Mouse (Mus musculus) limb, embryonic 12.5 days (tissue): ENCODE results near the gene Ezh1. TPM values are rescaled to one million over a fixed set of nuclear protein-coding genes. Genes with fewer than 3 reads are reported as not detected.

ENCODE experiments used
- ATAC-seq: fragments of 200-750 bp; cut with Nextera tagmentation; 2 replicates; pipeline ENCODE4 v1.8.0; 2017; ENCODE audit warnings: low read depth, moderate TSS enrichment; ENCODE audit not compliant: insufficient number of reproducible peaks, insufficient read depth, low FRiP score, low TSS enrichment
- H3K27ac ChIP-seq: fragments of 300-500 bp; sonication (generic); 2 replicates; pipeline ENCODE4 v1.5.1; 2016; ENCODE audit warnings: mild to moderate bottlenecking, moderate library complexity
- H3K27me3 ChIP-seq: fragments of 300-500 bp; sonication (generic); 2 replicates; pipeline ENCODE4 v1.6.1; 2016; ENCODE audit warnings: mild to moderate bottlenecking, moderate library complexity
- H3K36me3 ChIP-seq: fragments of 300-500 bp; sonication (generic); 2 replicates; pipeline ENCODE4 v1.6.1; 2016; ENCODE audit warnings: mild to moderate bottlenecking, moderate library complexity
- H3K4me1 ChIP-seq: fragments of 300-500 bp; sonication (generic); replicated peaks from 2 replicates; pipeline ENCODE4 v1.6.1; 2016
- H3K4me2 ChIP-seq: fragments of 300-500 bp; sonication (generic); 2 replicates; pipeline ENCODE4 v1.6.1; 2016; ENCODE audit warnings: mild to moderate bottlenecking, moderate library complexity
- H3K4me3 ChIP-seq: fragments of 300-500 bp; sonication (generic); replicated peaks from 2 replicates; pipeline ENCODE4 v1.5.1; 2016; ENCODE audit warnings: mild to moderate bottlenecking
- H3K9ac ChIP-seq: fragments of 300-500 bp; sonication (generic); replicated peaks from 2 replicates; pipeline ENCODE4 v1.6.1; 2016; ENCODE audit warnings: mild to moderate bottlenecking, moderate library complexity
- H3K9me3 ChIP-seq: fragments of 300-500 bp; sonication (generic); 2 replicates; pipeline ENCODE4 v1.6.1; 2016; ENCODE audit warnings: mild to moderate bottlenecking, moderate library complexity
- WGBS: fragments of 180-500 bp; shearing (Covaris S2); methylation state at CpG from one replicate; pipeline ENCODE4 v1.1.7; 2016; 5-methylcytosine and 5-hydroxymethylcytosine counted together
- polyA plus RNA-seq: library from polyadenylated mRNA; unstranded; fragments of >200 nt; fragmentation: Nextera tagmentation; extraction: Ambion mirVana; gene quantifications from 2 replicates; pipeline ENCODE4 v1.2.1, GENCODE M21; 2016

Gene Ezh1
- polyA plus RNA-seq, 1 experiment from 2014 or later = 14.2 TPM

- peak overlapping the region; percentile 91 for H3K27ac ChIP-seq
- no peaks in the 10 kb centered on the region for H3K9me3 ChIP-seq
- WGBS = 16% methylated on average over 2 of the region's 2 CpGs
- H3K4me2 ChIP-seq = peak overlapping the region; percentile 40; the same call in 1 of the 2 replicates
- H3K9ac ChIP-seq = no peak overlapping the region
- ATAC-seq = no peak
- H3K27me3 ChIP-seq = no peaks in the 10 kb centered on the region
- peaks cover 38% of the 10 kb centered on the region for H3K4me1 ChIP-seq
- no peaks in the 10 kb centered on the region for H3K36me3 ChIP-seq
- no peak overlapping the region for H3K4me3 ChIP-seq
These were observed 3.8 kb upstream of the Ezh1 start for GRCm38 (mm10) chr11:101230061-101230511.

- H3K27me3 ChIP-seq = no peaks in the 10 kb centered on the region
- H3K9me3 ChIP-seq = no peaks in the 10 kb centered on the region
- H3K36me3 ChIP-seq = no peaks in the 10 kb centered on the region
- no peak overlapping the region for H3K4me2 ChIP-seq
- H3K27ac ChIP-seq = peak overlapping the region; percentile 91
- peaks cover 38% of the 10 kb centered on the region for H3K4me1 ChIP-seq
- WGBS = 35% methylated on average over 8 of the region's 8 CpGs
- no peak overlapping the region for H3K4me3 ChIP-seq
- no peak overlapping the region for H3K9ac ChIP-seq
- no peak for ATAC-seq
These were observed 3.2 kb upstream of the Ezh1 start for GRCm38 (mm10) chr11:101229361-101229900.

- Histone ChIP-seq H3K4me1 (peaks cover 18% of the 10 kb centered on the region), H3K27me3 (no peaks in the 10 kb centered on the region), H3K9ac (peak overlapping the region; percentile 80), H3K36me3 (no peaks in the 10 kb centered on the region), H3K4me3 (peak overlapping the region; percentile 93), H3K27ac (peak overlapping the region; percentile 75), H3K4me2 (peak overlapping the region; percentile 80), H3K9me3 (no peaks in the 10 kb centered on the region)
- ATAC-seq = no peak
- WGBS = 20% methylated on average over 25 of the region's 25 CpGs
These were observed 765 bp downstream of the Ezh1 start for GRCm38 (mm10) chr11:101225331-101226064.

- Histone ChIP-seq H3K36me3 (no peaks in the 10 kb centered on the region), H3K4me3 (no peak overlapping the region), H3K9me3 (no peaks in the 10 kb centered on the region), H3K9ac (no peak overlapping the region), H3K4me1 (peaks cover 6% of the 10 kb centered on the region; the same call in 1 of the 2 replicates), H3K4me2 (no peak overlapping the region), H3K27ac (no peak overlapping the region), H3K27me3 (no peaks in the 10 kb centered on the region)
- ATAC-seq = no peak
- 96% methylated on average over 3 of the region's 3 CpGs for WGBS
These were observed 1.9 kb downstream of the Ezh1 start for GRCm38 (mm10) chr11:101224337-101224736.

- ATAC-seq = no peak
- H3K36me3 ChIP-seq = peaks cover 13% of the 10 kb centered on the region; the same call in 1 of the 2 replicates
- 0 out of 2 replicates have a peak, but pooled peaks cover 6% of the 10 kb centered on the region for H3K4me1 ChIP-seq
- no peaks in the 10 kb centered on the region for H3K27me3 ChIP-seq
- H3K9me3 ChIP-seq = no peaks in the 10 kb centered on the region
- H3K4me3 ChIP-seq = no peak overlapping the region
- no peak overlapping the region for H3K4me2 ChIP-seq
- H3K9ac ChIP-seq = no peak overlapping the region
- no peak overlapping the region for H3K27ac ChIP-seq
- 89% methylated on average over 8 of the region's 8 CpGs for WGBS
These were observed 4.8 kb downstream of the Ezh1 start for GRCm38 (mm10) chr11:101221306-101221986.

GRCm38 (mm10) chr11:101220853-101221252 lies 5.4 kb downstream of the Ezh1 start:
- 66% methylated on average over 2 of the region's 2 CpGs for WGBS
- no peak overlapping the region for H3K4me2 ChIP-seq
- no peak overlapping the region for H3K9ac ChIP-seq
- H3K4me3 ChIP-seq = no peak overlapping the region
- H3K36me3 ChIP-seq = peaks cover 18% of the 10 kb centered on the region; the same call in 1 of the 2 replicates
- H3K4me1 ChIP-seq = 0 out of 2 replicates have a peak, but pooled peaks cover 6% of the 10 kb centered on the region
- H3K27me3 ChIP-seq = no peaks in the 10 kb centered on the region
- no peaks in the 10 kb centered on the region for H3K9me3 ChIP-seq
- H3K27ac ChIP-seq = no peak overlapping the region
- ATAC-seq = no peak

- Histone ChIP-seq H3K27me3 (no peaks in the 10 kb centered on the region), H3K4me1 (no peaks in the 10 kb centered on the region), H3K9me3 (no peaks in the 10 kb centered on the region), H3K4me3 (no peak overlapping the region), H3K4me2 (no peak overlapping the region), H3K9ac (no peak overlapping the region), H3K36me3 (peaks cover 39% of the 10 kb centered on the region), H3K27ac (no peak overlapping the region)
- ATAC-seq = no peak
- 85% methylated on average over 10 of the region's 10 CpGs for WGBS
These were observed 7.7 kb downstream of the Ezh1 start for GRCm38 (mm10) chr11:101218436-101219055.

GRCm38 (mm10) chr11:101216936-101217335 lies 9.3 kb downstream of the Ezh1 start:
- Histone ChIP-seq H3K4me2 (no peak overlapping the region), H3K27ac (no peak overlapping the region), H3K36me3 (peaks cover 48% of the 10 kb centered on the region), H3K27me3 (no peaks in the 10 kb centered on the region), H3K4me3 (no peak overlapping the region), H3K9me3 (no peaks in the 10 kb centered on the region), H3K9ac (no peak overlapping the region), H3K4me1 (no peaks in the 10 kb centered on the region)
- ATAC-seq = no peak
- 91% methylated on average over 5 of the region's 5 CpGs for WGBS

GRCm38 (mm10) chr11:101211970-101212369 lies 14.3 kb downstream of the Ezh1 start:
- no peak overlapping the region for H3K27ac ChIP-seq
- no peaks in the 10 kb centered on the region for H3K27me3 ChIP-seq
- H3K4me1 ChIP-seq = no peaks in the 10 kb centered on the region
- peaks cover 72% of the 10 kb centered on the region for H3K36me3 ChIP-seq
- H3K9me3 ChIP-seq = no peaks in the 10 kb centered on the region
- no peak overlapping the region for H3K4me3 ChIP-seq
- no peak; the same call in 1 of the 2 replicates for ATAC-seq
- no peak overlapping the region for H3K4me2 ChIP-seq
- H3K9ac ChIP-seq = no peak overlapping the region
- WGBS = 45% methylated on average over 3 of the region's 3 CpGs

GRCm38 (mm10) chr11:101200986-101201385 lies 25.3 kb downstream of the Ezh1 start:
- H3K4me1 ChIP-seq = no peaks in the 10 kb centered on the region
- no peaks in the 10 kb centered on the region for H3K9me3 ChIP-seq
- H3K9ac ChIP-seq = no peak overlapping the region
- peaks cover 84% of the 10 kb centered on the region for H3K36me3 ChIP-seq
- H3K27ac ChIP-seq = no peak overlapping the region
- H3K27me3 ChIP-seq = no peaks in the 10 kb centered on the region
- H3K4me3 ChIP-seq = no peak overlapping the region
- ATAC-seq = no peak
- no peak overlapping the region for H3K4me2 ChIP-seq
- WGBS = 25% methylated on average over 7 of the region's 7 CpGs

GRCm38 (mm10) chr11:101199555-101199954 lies 26.7 kb downstream of the Ezh1 start:
- Histone ChIP-seq H3K9ac (no peak overlapping the region), H3K27ac (no peak overlapping the region), H3K4me1 (no peaks in the 10 kb centered on the region), H3K36me3 (peaks cover 90% of the 10 kb centered on the region), H3K4me3 (no peak overlapping the region), H3K27me3 (no peaks in the 10 kb centered on the region), H3K9me3 (no peaks in the 10 kb centered on the region), H3K4me2 (no peak overlapping the region)
- no peak for ATAC-seq
- 86% methylated on average over 3 of the region's 3 CpGs for WGBS
